Mouse (Mus musculus): ENCODE measurements at regions not wholly inside any gene's neighbourhood (a gene's known extent, or its start where the extent isn't known, plus 50 kb on each side); places are given as distances from the start of the nearest gene placed in this dataset.
A peak's percentile ranks its signal among the peaks of the same experiment; 100 is the strongest.

- Histone ChIP-seq H3K9ac (replicated peaks; ENCODE audit: low read length) (no peak overlapping the region), H3K4me1 (ENCODE audit: control insufficient read depth, insufficient read depth, low read length) (no peaks in the 10 kb centered on the region), H3K4me2 (ENCODE audit: low read length) (no peak overlapping the region), H3K27me3 (ENCODE audit: control insufficient read depth, insufficient read depth, low read length) (no peaks in the 10 kb centered on the region), H3K36me3 (ENCODE audit: control insufficient read depth, insufficient read depth, low read length) (no peaks in the 10 kb centered on the region), H3K27ac (replicated peaks; ENCODE audit: low read depth, low read length) (no peak overlapping the region), H3K9me3 (ENCODE audit: control insufficient read depth, low read length) (no peaks in the 10 kb centered on the region), H3K4me3 (replicated peaks; ENCODE audit: low read depth, low read length) (no peak overlapping the region)
- no peak for ATAC-seq (ENCODE audit: low FRiP score, low TSS enrichment)
- WGBS: 79% methylated on average over 3 of the region's 3 CpGs
- DNase-seq: no peak
Observed at GRCm38 (mm10) chr3:56379500-56379899, 196.0 kb upstream of the Nbea start.

DNA sequence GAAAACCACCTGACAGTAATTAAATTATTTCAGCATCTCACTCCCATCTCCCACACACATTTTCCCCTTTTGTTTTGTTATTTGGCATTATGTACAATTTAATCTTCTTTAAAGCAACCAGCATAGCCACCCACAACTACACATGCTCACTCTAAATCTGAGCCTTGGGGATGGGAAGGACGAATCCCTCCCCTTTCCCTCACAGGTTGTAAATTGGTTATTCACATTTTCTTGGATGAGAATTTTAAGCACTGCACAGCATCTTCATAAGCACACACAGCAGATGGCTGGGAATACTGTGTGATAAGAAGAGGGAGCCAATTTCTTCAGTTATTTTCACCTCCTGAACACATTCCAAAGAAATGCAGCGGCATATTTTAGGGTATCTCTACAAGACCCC is 179.0 kb upstream of the Nbea start:
- Histone ChIP-seq H3K27ac (replicated peaks; ENCODE audit: low read depth, low read length) (no peak overlapping the region), H3K4me2 (ENCODE audit: low read length) (no peak overlapping the region), H3K4me3 (replicated peaks; ENCODE audit: low read depth, low read length) (no peak overlapping the region), H3K9ac (replicated peaks; ENCODE audit: low read length) (no peak overlapping the region), H3K36me3 (ENCODE audit: control insufficient read depth, insufficient read depth, low read length) (no peaks in the 10 kb centered on the region), H3K9me3 (ENCODE audit: control insufficient read depth, low read length) (no peaks in the 10 kb centered on the region), H3K4me1 (ENCODE audit: control insufficient read depth, insufficient read depth, low read length) (no peaks in the 10 kb centered on the region), H3K27me3 (ENCODE audit: control insufficient read depth, insufficient read depth, low read length) (no peaks in the 10 kb centered on the region)
- ATAC-seq (ENCODE audit: low FRiP score, low TSS enrichment) (no peak), DNase-seq (no peak)
- WGBS: 87% methylated on average over 2 of the region's 2 CpGs

GRCm38 (mm10) chr3:56357035-56357701 is 173.7 kb upstream of the Nbea start:
- WGBS: 54% methylated on average over 6 of the region's 6 CpGs
- Histone ChIP-seq H3K36me3 (ENCODE audit: control insufficient read depth, insufficient read depth, low read length) (no peaks in the 10 kb centered on the region), H3K27ac (replicated peaks; ENCODE audit: low read depth, low read length) (peak overlapping the region; percentile 34; the same call in 1 of the 2 replicates), H3K9ac (replicated peaks; ENCODE audit: low read length) (no peak overlapping the region), H3K27me3 (ENCODE audit: control insufficient read depth, insufficient read depth, low read length) (no peaks in the 10 kb centered on the region), H3K4me2 (ENCODE audit: low read length) (no peak overlapping the region), H3K4me1 (ENCODE audit: control insufficient read depth, insufficient read depth, low read length) (0 out of 2 replicates have a peak, but pooled peaks cover 7% of the 10 kb centered on the region), H3K4me3 (replicated peaks; ENCODE audit: low read depth, low read length) (no peak overlapping the region), H3K9me3 (ENCODE audit: control insufficient read depth, low read length) (no peaks in the 10 kb centered on the region)
- DNase-seq (peak; percentile 54), ATAC-seq (ENCODE audit: low FRiP score, low TSS enrichment) (no peak)

GRCm38 (mm10) chr3:56356163-56356882 is 172.8 kb upstream of the Nbea start:
- Histone ChIP-seq H3K9ac (replicated peaks; ENCODE audit: low read length) (no peak overlapping the region), H3K27me3 (ENCODE audit: control insufficient read depth, insufficient read depth, low read length) (no peaks in the 10 kb centered on the region), H3K4me1 (ENCODE audit: control insufficient read depth, insufficient read depth, low read length) (0 out of 2 replicates have a peak, but pooled peaks cover 7% of the 10 kb centered on the region), H3K36me3 (ENCODE audit: control insufficient read depth, insufficient read depth, low read length) (no peaks in the 10 kb centered on the region), H3K9me3 (ENCODE audit: control insufficient read depth, low read length) (no peaks in the 10 kb centered on the region), H3K27ac (replicated peaks; ENCODE audit: low read depth, low read length) (no peak overlapping the region), H3K4me3 (replicated peaks; ENCODE audit: low read depth, low read length) (no peak overlapping the region), H3K4me2 (ENCODE audit: low read length) (no peak overlapping the region)
- WGBS: 71% methylated on average over 5 of the region's 5 CpGs
- no peak; the same call in 1 of the 2 replicates for ATAC-seq (ENCODE audit: low FRiP score, low TSS enrichment)
- DNase-seq: no peak

Measured in midbrain, embryonic 14.5 days (tissue).